Mouse (Mus musculus) ES-Bruce4 (cell line): ENCODE results near the gene Olfr586.

Source experiments
- CTCF ChIP-seq: IDR thresholded peaks from one replicate; pipeline ENCODE4 v1.8.1; 2011; ENCODE audit warnings: low read depth, low read length
- EP300 ChIP-seq: IDR thresholded peaks from 2 replicates; pipeline ENCODE4 v1.6.1; 2011; ENCODE audit warnings: low read depth, low read length; ENCODE audit not compliant: insufficient read depth

DNA sequence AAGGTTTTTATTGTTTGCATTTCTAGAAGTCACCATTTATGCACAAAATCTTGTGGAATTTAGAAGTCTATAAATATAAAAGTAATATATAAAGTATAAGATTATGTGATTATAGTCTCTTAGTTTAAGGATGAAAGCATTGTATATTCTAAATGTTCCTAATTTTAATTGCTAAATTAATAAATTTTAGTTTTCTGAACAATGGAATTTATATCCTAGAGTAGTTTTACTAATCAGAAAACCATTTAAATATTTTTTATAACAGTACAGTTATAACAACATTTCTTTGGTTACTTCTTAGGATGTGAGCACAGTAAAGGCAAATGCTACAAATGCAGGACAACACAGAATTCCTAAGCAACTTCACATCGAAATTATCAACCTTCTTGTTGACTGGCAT lies 28.0 kb downstream of the Olfr586 start, which contains the start of gene Olfr585:
- TF ChIP-seq CTCF = no peak
- no peak for TF ChIP-seq EP300
